Mouse (Mus musculus) splenic B cell, adult 2 months (primary cell): ENCODE measurements at regions not wholly inside any gene's neighbourhood (a gene's known extent, or its start where the extent isn't known, plus 50 kb on each side); places are given as distances from the start of the nearest gene placed in this dataset.

ENCODE experiments used
- DNase-seq: peaks from one replicate; pipeline ENCODE4 v3.0.0-alpha.2; 2011; ENCODE audit warnings: low read depth, low spot score
- H3K27me3 ChIP-seq: 2 replicates; pipeline ENCODE4 v1.6.1; 2012; ENCODE audit warnings: mild to moderate bottlenecking, low read length, moderate library complexity, mixed read lengths; ENCODE audit not compliant: control insufficient read depth, poor library complexity, insufficient read depth, severe bottlenecking
- H3K36me3 ChIP-seq: 2 replicates; pipeline ENCODE4 v1.6.1; 2012; ENCODE audit warnings: mild to moderate bottlenecking, low read length, moderate library complexity, mixed read lengths; ENCODE audit not compliant: control insufficient read depth, poor library complexity, insufficient read depth, severe bottlenecking

GRCm38 (mm10) chr13:113495595-113496285 lies 122.6 kb downstream of the Snx18 start:
- no peak for DNase-seq
- no peaks in the 10 kb centered on the region for H3K36me3 ChIP-seq
- no peaks in the 10 kb centered on the region for H3K27me3 ChIP-seq

DNA sequence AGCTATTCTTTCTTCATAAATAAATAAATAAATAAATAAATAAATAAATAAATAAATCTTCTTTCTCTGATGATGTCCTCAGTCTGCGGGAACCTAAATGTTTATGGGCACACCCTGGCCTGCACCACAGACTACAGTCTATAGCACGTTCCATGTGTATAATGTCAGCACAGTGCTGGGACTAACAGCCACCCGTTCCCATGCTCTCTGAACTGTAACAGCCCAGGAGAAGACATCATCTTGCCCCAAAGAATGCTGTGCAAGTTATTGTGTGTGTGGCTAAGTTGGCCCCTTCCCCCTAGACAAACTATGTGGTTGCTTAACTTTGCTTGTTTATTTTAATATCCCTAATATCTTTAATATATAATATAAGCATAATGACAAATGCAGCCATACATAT lies 123.2 kb downstream of the Snx18 start:
- Histone ChIP-seq H3K27me3 (no peaks in the 10 kb centered on the region), H3K36me3 (no peaks in the 10 kb centered on the region)
- DNase-seq, result no peak

- no peaks in the 10 kb centered on the region for H3K27me3 ChIP-seq
- H3K36me3 ChIP-seq, result no peaks in the 10 kb centered on the region
- no peak for DNase-seq
These were observed 123.7 kb downstream of the Snx18 start for GRCm38 (mm10) chr13:113494688-113495087.

- DNase-seq, result no peak
- Histone ChIP-seq H3K36me3 (no peaks in the 10 kb centered on the region), H3K27me3 (no peaks in the 10 kb centered on the region)
These were observed 128.2 kb downstream of the Snx18 start for GRCm38 (mm10) chr13:113489951-113490822.

GRCm38 (mm10) chr13:113486368-113486955 lies 131.9 kb downstream of the Snx18 start:
- Histone ChIP-seq H3K27me3 (no peaks in the 10 kb centered on the region), H3K36me3 (no peaks in the 10 kb centered on the region)
- DNase-seq, result no peak

- Histone ChIP-seq H3K36me3 (no peaks in the 10 kb centered on the region), H3K27me3 (no peaks in the 10 kb centered on the region)
- no peak for DNase-seq
These were observed 132.9 kb downstream of the Snx18 start for GRCm38 (mm10) chr13:113485511-113485910.

DNA sequence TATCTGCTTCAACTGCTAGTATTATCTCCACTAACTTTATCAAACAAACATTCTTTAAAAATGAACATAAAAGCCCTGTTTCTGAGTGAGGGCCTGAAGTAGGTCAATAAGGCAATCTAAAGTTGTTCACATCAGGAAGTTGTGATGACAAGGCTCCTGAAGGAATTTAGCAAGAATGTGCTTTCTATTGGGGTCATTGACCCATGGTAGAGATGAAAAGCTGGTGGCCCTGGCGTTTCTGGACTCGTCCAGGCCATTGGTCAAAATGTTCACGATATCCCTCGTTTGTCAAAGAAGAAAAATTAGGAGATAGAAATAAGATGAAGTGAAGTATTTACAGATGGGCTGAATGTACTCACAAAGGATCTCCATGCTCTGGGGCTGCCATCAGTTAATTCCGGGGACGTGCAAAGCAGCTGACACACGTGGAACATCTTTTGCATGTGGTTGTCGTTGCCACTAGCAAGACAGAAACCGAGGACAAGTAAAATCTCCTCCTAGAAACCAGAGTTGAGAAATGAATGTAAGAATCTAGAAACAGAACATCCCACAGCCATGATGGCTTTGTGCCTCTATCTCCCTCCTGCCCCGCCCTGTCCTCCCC lies 134.1 kb downstream of the Snx18 start:
- DNase-seq, result no peak
- no peaks in the 10 kb centered on the region for H3K27me3 ChIP-seq
- no peaks in the 10 kb centered on the region for H3K36me3 ChIP-seq

- no peak for DNase-seq
- Histone ChIP-seq H3K27me3 (no peaks in the 10 kb centered on the region), H3K36me3 (no peaks in the 10 kb centered on the region)
These were observed 135.5 kb downstream of the Snx18 start for GRCm38 (mm10) chr13:113482911-113483310.

DNA sequence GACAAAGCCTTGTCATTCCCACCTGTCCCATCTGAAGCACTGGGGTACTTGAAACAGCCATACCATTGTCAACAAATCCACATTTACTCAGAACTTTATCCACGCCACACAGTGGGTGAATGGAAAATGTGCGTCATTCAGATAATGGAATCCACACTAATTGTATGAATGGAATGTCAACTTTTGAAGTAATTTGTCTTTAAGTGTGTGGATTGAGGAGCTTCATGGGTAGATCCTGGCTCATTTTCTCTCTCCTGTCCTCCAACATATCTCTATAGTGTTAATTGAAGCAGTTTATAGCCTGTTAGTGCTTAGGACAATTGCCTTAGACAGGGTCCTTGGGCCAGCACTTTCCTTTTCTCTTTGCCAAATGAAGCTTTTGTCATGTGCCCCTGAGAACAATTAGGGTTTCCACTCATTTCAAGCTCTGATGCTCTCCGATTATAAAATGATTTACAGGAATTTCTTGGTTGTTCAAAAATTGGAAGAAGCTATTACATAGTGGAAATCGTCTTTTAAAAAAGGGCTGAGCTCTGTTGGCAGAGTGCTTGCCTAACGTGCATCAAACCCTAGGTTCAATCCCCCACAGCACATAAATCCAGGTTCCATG lies 140.4 kb downstream of the Snx18 start:
- Histone ChIP-seq H3K36me3 (no peaks in the 10 kb centered on the region), H3K27me3 (no peaks in the 10 kb centered on the region)
- no peak for DNase-seq

- Histone ChIP-seq H3K36me3 (no peaks in the 10 kb centered on the region), H3K27me3 (no peaks in the 10 kb centered on the region)
- DNase-seq, result no peak
These were observed 147.4 kb downstream of the Snx18 start for GRCm38 (mm10) chr13:113470822-113471557.

DNA sequence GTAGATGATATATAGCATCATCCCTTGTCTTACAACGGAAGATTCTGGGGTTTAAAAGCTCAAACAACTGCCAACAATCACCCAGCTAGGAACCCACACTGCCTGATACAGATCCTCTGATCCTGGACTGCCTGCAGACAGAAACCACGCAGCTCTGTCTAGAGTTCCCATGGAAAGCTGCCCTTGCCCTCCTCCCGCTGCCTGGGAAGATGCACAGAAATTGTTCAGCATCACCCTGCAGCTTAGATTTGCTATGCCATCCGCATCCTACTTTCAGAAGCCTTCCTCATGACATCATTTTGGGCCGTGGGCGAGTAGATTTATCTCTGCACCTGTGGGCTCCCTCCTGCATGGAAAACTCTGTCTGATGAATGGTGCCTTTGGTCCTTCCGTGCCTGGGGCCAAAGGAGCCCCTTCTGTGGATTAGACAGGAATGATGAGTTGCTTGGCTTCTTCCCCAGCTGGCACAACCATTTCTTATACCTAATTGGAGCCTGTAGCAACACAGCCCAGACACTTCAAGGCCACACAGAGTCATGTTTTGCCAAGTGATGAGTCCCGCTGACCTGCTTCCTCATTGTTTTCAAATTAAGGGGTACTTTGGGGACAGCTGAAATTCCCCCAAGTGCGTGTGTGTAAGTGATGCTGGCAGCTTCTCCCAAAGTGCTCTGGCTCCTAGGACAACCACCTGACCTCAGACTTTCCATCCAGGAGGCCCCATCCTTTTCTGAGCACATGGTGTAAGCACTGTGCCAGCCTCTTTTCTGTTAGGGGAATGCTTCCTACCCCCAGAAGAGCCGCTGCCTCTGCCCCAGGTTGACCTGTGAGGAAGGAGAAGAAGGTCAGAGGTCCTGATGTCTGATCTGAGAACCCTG lies 153.9 kb downstream of the Snx18 start:
- no peaks in the 10 kb centered on the region for H3K36me3 ChIP-seq
- no peak for DNase-seq
- H3K27me3 ChIP-seq, result no peaks in the 10 kb centered on the region

DNA sequence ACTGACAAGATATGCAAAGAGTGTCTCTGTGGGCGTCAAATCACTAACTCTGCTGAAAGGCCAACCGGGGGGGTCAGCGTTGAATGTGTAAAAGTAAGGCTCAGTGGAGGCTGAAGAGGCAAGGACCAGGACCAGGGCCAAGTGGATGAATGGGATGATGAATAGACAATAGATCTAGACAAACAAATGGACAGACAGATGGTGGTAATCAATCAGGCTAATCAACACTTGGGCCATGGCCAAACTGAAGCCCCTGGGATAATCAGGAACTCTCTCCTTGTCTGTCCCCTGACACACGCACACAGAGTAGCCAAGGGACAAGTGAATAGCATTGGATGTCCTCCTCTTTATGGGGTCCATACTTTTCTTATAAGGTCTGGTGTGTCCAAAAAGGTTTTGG lies 154.9 kb downstream of the Snx18 start:
- DNase-seq, result no peak
- H3K27me3 ChIP-seq, result no peaks in the 10 kb centered on the region
- H3K36me3 ChIP-seq, result no peaks in the 10 kb centered on the region

DNA sequence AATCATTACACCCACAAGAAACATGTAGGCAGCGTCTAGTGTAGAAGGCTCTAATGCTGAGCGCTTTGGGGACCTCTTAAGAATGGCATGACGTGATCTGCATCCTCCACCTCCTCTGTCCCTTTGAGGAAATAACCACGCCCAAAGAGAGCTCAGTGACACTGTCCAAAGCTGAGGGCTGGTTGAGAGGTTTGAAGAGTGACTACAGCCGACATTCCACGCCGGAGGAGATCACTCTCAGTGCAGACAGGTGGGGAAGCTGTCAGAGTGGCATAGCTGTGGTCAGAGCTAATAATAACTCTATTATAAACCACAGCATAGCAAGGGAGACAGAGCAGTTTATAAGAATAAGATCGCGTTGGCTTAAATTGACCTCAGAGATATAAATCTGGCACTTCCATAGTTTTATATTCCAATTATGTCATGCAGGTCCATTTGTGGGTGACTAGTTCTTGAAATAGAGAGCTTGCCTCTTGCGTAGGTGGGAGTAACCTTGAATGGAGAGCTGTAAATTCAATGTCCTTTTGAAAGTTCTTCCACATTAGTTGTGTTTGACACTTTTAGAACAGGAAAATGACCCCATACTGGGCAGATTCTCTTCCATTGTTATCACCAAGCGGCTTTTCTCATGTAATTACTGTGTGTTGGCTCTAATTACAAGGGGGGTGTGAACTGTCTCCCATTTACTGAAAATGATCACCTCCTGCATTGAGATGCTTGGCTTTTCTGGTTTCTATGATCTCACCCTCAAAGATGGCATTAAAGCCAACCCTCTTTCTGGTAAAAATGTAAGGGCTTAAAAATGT lies 161.7 kb downstream of the BC067074 start:
- Histone ChIP-seq H3K36me3 (no peaks in the 10 kb centered on the region), H3K27me3 (no peaks in the 10 kb centered on the region)
- no peak for DNase-seq
